In genomic region chr10:123383277-123383676, GRCm38 (mm10) we compare ENCODE assay signal across 27 mouse cellular contexts.
"Had no signal": no experiment of that assay in that cellular context is flagged by ENCODE, and none has a peak within 500 bp of the region (broad histone marks: within the 10 kb centered on the region; RNA-seq: fewer than 3 reads in every experiment).

No protein-coding gene starts in this region.

- H3K4me2 ChIP-seq: heart, embryonic 12.5 days; hindbrain, embryonic 12.5 days; hindbrain, embryonic 14.5 days; intestine, embryonic 15.5 days; limb, embryonic 12.5 days; liver, embryonic 11.5 days; liver, embryonic 13.5 days had no signal

- H3K27me3 ChIP-seq: heart, embryonic 12.5 days; hindbrain, embryonic 12.5 days; intestine, embryonic 15.5 days; limb, embryonic 12.5 days; liver, embryonic 13.5 days had no signal

- H3K36me3 ChIP-seq: heart, embryonic 10.5 days; heart, embryonic 12.5 days; hindbrain, embryonic 10.5 days; hindbrain, embryonic 12.5 days; intestine, embryonic 15.5 days; limb, embryonic 10.5 days; limb, embryonic 12.5 days; liver, embryonic 13.5 days had no signal

- H3K9me3 ChIP-seq: heart, embryonic 10.5 days; hindbrain, embryonic 10.5 days; intestine, embryonic 15.5 days; limb, embryonic 10.5 days; liver, embryonic 13.5 days had no signal

- H3K27ac ChIP-seq: gastrocnemius, adult 2 months; heart, embryonic 10.5 days; hindbrain, embryonic 10.5 days; hindbrain, embryonic 12.5 days; hindbrain, embryonic 14.5 days; intestine, embryonic 15.5 days; kidney, postnatal 0 days; limb, embryonic 10.5 days; limb, embryonic 12.5 days; liver, embryonic 13.5 days had no signal

- DNase-seq: gastrocnemius, adult 2 months; gastrocnemius, postnatal 10 days; gastrocnemius, postnatal 25 days; heart, adult 18-20 months; heart, postnatal 10 days; heart, postnatal 4 days; kidney, adult 18-20 months; kidney, adult 8-10 months; kidney, postnatal 14 days; kidney, postnatal 36 days; layer of hippocampus, adult 9-11 months; layer of hippocampus, postnatal 36 days; liver; liver, embryonic 13.5 days had no signal

- H3K4me1 ChIP-seq: heart, embryonic 10.5 days; heart, embryonic 12.5 days; hindbrain, embryonic 10.5 days; hindbrain, embryonic 12.5 days; intestine, embryonic 15.5 days; limb, embryonic 12.5 days; liver, embryonic 13.5 days had no signal

- H3K4me3 ChIP-seq: gastrocnemius, adult 2 months; heart, embryonic 10.5 days; heart, embryonic 12.5 days; hindbrain, embryonic 10.5 days; hindbrain, embryonic 12.5 days; intestine, embryonic 15.5 days; limb, embryonic 10.5 days; limb, embryonic 12.5 days; liver, embryonic 13.5 days had no signal

- ATAC-seq: hindbrain, embryonic 16.5 days; inflammation-experienced regulatory T-cells, adult 6 months; intestine, embryonic 15.5 days; intestine, postnatal 0 days had no signal

- H3K9ac ChIP-seq: heart, embryonic 12.5 days; hindbrain, embryonic 12.5 days; hindbrain, embryonic 14.5 days; intestine, embryonic 15.5 days; limb, embryonic 12.5 days; liver, embryonic 13.5 days had no signal
